Mouse (Mus musculus): ENCODE results near the gene Hoga1. TPM values are rescaled to one million over a fixed set of nuclear protein-coding genes. Genes with fewer than 3 reads are reported as not detected.

The Hoga1 gene
- total and polyA plus RNA-seq, 3 experiments: not detected

DNA sequence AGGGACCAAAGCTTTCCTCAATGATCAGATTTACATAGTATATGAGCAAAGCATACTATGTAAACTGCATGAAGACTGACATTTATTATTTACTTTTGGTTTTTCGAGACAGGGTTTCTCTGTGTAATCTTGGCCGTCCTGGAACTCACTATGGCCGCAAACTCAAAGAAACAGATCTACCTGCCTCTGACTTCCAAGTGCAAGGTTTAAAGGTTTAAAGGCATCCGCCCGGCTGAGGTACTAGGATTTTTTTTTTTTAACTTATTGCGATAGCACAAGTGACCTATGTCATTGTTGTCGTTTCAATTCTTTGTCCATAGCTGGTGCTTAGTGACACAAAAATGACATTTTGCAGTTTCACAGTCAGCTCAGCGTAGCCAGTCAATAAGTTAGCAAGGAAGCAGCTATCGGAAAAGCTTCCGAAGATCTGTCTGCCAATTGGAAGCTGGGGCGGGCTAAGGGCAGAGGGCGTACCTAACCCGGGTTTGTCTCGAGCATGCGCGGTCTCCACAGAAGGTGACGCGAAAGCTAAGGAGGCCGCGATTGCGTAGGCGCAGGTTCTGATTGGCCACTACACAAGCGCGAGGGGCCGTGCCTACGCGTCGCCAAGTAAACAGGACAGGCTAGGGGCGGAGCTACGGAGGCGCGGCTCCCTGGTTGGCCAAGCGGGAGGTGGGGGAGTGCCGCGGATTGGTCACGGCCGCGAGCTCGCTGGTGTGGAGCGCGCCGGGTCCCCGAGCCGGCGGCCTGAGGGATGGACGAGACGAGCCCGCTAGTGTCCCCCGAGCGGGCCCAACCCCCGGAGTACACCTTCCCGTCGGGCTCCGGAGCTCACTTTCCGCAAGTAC, 44.6 kb downstream of the Hoga1 start, which contains the start of gene Pi4k2a:
Gene Pi4k2a, plus strand, starts transcription at position 723 of the 848 bp plus-strand sequence.
- no peak for TF ChIP-seq CTCF (IDR thresholded peaks at IDR 0.05; ENCODE audit: low read depth, low read length)
- TF ChIP-seq GATA1 (IDR thresholded peaks at IDR 0.05; ENCODE audit: borderline replicate concordance, low read length): no peak
- no peak for TF ChIP-seq POLR2AphosphoS5 (IDR thresholded peaks at IDR 0.05; ENCODE audit: insufficient replicate concordance, low read depth, low read length)
- no peak for TF ChIP-seq GATA2 (IDR thresholded peaks at IDR 0.05; ENCODE audit: borderline replicate concordance, low read depth, low read length)
- no peak for TF ChIP-seq TAL1 (conservative IDR thresholded peaks at IDR 0.05; ENCODE audit: low read depth, low read length)
- Histone ChIP-seq H3K4me3 (ENCODE audit: low read depth, low read length) (peak within 1 kb of the TSS; percentile 93), H3K36me3 (replicated peaks) (peaks cover 23% of the 10 kb centered on the region), H3K9me3 (replicated peaks) (no peaks in the 10 kb centered on the region), H3K27me3 (ENCODE audit: insufficient read depth, low read length) (peaks cover 9% of the 10 kb centered on the region), H3K4me1 (ENCODE audit: insufficient read depth, low read depth, low read length) (peaks cover 31% of the 10 kb centered on the region)
- DNase-seq (ENCODE audit: low spot score): peak; percentile 97
- peak; percentile 95 for ATAC-seq (ENCODE audit: extremely low read depth, insufficient number of reproducible peaks, low FRiP score, poor library complexity, severe bottlenecking)

DNA sequence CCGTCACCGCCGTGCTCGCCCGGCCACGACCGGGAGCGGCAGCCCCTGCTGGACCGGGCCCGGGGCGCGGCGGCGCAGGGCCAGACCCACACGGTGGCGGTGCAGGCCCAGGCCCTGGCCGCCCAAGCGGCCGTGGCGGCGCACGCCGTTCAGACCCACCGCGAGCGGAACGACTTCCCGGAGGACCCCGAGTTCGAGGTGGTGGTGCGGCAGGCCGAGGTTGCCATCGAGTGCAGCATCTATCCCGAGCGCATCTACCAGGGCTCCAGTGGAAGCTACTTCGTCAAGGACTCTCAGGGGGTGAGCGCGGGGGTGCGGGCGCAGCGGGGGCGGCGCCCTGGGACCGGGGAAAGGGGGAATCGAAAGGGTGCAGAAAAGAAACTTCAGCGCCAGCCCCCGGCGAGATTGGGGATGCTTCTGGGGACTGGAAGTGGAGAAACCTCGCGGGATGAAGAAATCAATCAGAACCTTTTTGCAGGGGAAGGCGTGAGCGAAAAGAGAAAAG, 45.3 kb downstream of the Hoga1 start:
- DNase-seq (ENCODE audit: low spot score): peak; percentile 44
- H3K4me3 ChIP-seq (ENCODE audit: low read depth, low read length): peak overlapping the region; percentile 93
- no peak for TF ChIP-seq GATA1 (IDR thresholded peaks at IDR 0.05; ENCODE audit: borderline replicate concordance, low read length)
- no peak for TF ChIP-seq TAL1 (conservative IDR thresholded peaks at IDR 0.05; ENCODE audit: low read depth, low read length)
- peaks cover 31% of the 10 kb centered on the region for H3K4me1 ChIP-seq (ENCODE audit: insufficient read depth, low read depth, low read length)
- no peaks in the 10 kb centered on the region for H3K9me3 ChIP-seq (replicated peaks)
- H3K36me3 ChIP-seq (replicated peaks): peaks cover 31% of the 10 kb centered on the region
- no peak for ATAC-seq (ENCODE audit: extremely low read depth, insufficient number of reproducible peaks, low FRiP score, poor library complexity, severe bottlenecking)
- H3K27me3 ChIP-seq (ENCODE audit: insufficient read depth, low read length): peaks cover 6% of the 10 kb centered on the region

GRCm38 (mm10) chr19:42099406-42099805, 54.0 kb downstream of the Hoga1 start:
- H3K27me3 ChIP-seq (ENCODE audit: insufficient read depth, low read length): no peaks in the 10 kb centered on the region
- no peak overlapping the region for H3K4me3 ChIP-seq (ENCODE audit: low read depth, low read length)
- H3K4me1 ChIP-seq (ENCODE audit: insufficient read depth, low read depth, low read length): no peaks in the 10 kb centered on the region; the same call in 1 of the 2 replicates
- ATAC-seq (ENCODE audit: extremely low read depth, insufficient number of reproducible peaks, low FRiP score, poor library complexity, severe bottlenecking): no peak
- no peak for TF ChIP-seq CTCF (IDR thresholded peaks at IDR 0.05; ENCODE audit: low read depth, low read length)
- no peak for TF ChIP-seq TAL1 (conservative IDR thresholded peaks at IDR 0.05; ENCODE audit: low read depth, low read length)
- TF ChIP-seq POLR2AphosphoS5 (IDR thresholded peaks at IDR 0.05; ENCODE audit: insufficient replicate concordance, low read depth, low read length): no peak
- no peak for TF ChIP-seq GATA2 (IDR thresholded peaks at IDR 0.05; ENCODE audit: borderline replicate concordance, low read depth, low read length)
- TF ChIP-seq GATA1 (IDR thresholded peaks at IDR 0.05; ENCODE audit: borderline replicate concordance, low read length): no peak
- no peaks in the 10 kb centered on the region for H3K9me3 ChIP-seq (replicated peaks)
- no peak for DNase-seq (ENCODE audit: low spot score)
- peaks cover 63% of the 10 kb centered on the region for H3K36me3 ChIP-seq (replicated peaks)

DNA sequence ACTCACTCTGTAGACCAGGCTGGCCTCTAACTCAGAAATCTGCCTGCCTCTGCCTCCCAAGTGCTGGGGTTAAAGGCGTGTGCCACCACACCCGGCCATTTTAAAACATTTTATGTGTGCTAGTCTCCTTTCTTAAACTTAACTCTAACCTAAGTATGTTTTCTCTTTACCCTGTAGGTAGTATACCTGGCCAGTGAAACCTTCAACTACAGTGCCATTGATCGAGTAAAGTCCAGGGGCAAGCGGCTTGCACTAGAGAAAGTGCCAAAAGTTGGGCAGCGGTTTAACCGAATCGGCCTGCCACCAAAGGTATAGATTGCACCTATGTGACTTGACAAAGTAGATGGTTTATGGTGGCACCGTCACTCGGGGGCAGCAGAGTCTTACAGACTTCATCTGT, 59.3 kb downstream of the Hoga1 start:
- no peak for TF ChIP-seq GATA2 (IDR thresholded peaks at IDR 0.05; ENCODE audit: borderline replicate concordance, low read depth, low read length)
- TF ChIP-seq POLR2AphosphoS5 (IDR thresholded peaks at IDR 0.05; ENCODE audit: insufficient replicate concordance, low read depth, low read length): no peak
- TF ChIP-seq GATA1 (IDR thresholded peaks at IDR 0.05; ENCODE audit: borderline replicate concordance, low read length): no peak
- TF ChIP-seq CTCF (IDR thresholded peaks at IDR 0.05; ENCODE audit: low read depth, low read length): no peak
- no peak for TF ChIP-seq TAL1 (conservative IDR thresholded peaks at IDR 0.05; ENCODE audit: low read depth, low read length)
- ATAC-seq (ENCODE audit: extremely low read depth, insufficient number of reproducible peaks, low FRiP score, poor library complexity, severe bottlenecking) (no peak), DNase-seq (ENCODE audit: low spot score) (no peak)
- no peaks in the 10 kb centered on the region for H3K27me3 ChIP-seq (ENCODE audit: insufficient read depth, low read length)
- H3K9me3 ChIP-seq (replicated peaks): no peaks in the 10 kb centered on the region
- no peak overlapping the region for H3K4me3 ChIP-seq (ENCODE audit: low read depth, low read length)
- peaks cover 57% of the 10 kb centered on the region for H3K36me3 ChIP-seq (replicated peaks)
- H3K4me1 ChIP-seq (ENCODE audit: insufficient read depth, low read depth, low read length): no peaks in the 10 kb centered on the region

DNA sequence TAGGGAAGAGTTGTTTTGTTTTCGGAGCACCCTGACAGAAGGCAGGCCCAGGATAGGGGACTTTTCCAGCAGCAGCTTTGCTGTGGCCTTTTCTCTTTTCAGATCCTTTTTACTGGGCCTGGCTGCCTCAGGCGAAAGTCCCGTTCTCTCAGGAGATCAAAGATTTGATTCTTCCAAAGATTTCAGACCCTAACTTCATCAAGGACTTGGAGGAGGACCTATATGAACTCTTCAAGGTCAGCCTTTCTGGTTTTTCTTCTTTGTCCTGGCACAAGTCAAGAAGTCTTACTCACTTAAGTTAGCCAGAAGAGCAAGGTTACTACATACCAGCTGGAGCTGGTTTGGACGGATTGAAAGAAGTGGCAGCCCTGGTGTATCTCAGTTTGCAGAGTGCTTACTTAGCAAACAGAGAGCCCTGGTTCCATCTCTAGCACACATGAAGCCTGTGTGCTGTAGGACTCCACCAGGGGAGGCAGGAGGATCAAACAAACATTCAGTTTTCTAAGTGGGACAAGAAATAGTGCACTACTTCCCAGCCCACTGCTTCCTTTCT, 70.4 kb downstream of the Hoga1 start:
- no peak for TF ChIP-seq TAL1 (conservative IDR thresholded peaks at IDR 0.05; ENCODE audit: low read depth, low read length)
- Histone ChIP-seq H3K4me1 (ENCODE audit: insufficient read depth, low read depth, low read length) (no peaks in the 10 kb centered on the region), H3K4me3 (ENCODE audit: low read depth, low read length) (no peak overlapping the region), H3K27me3 (ENCODE audit: insufficient read depth, low read length) (no peaks in the 10 kb centered on the region), H3K9me3 (replicated peaks) (no peaks in the 10 kb centered on the region), H3K36me3 (replicated peaks) (peaks cover 69% of the 10 kb centered on the region)
- DNase-seq (ENCODE audit: low spot score) (no peak), ATAC-seq (ENCODE audit: extremely low read depth, insufficient number of reproducible peaks, low FRiP score, poor library complexity, severe bottlenecking) (no peak)

GRCm38 (mm10) chr19:42118142-42118541, 72.7 kb downstream of the Hoga1 start:
- no peak overlapping the region for H3K4me3 ChIP-seq (ENCODE audit: low read depth, low read length)
- DNase-seq (ENCODE audit: low spot score): no peak
- peaks cover 76% of the 10 kb centered on the region for H3K36me3 ChIP-seq (replicated peaks)
- no peaks in the 10 kb centered on the region for H3K27me3 ChIP-seq (ENCODE audit: insufficient read depth, low read length)
- H3K9me3 ChIP-seq (replicated peaks): no peaks in the 10 kb centered on the region
- no peaks in the 10 kb centered on the region for H3K4me1 ChIP-seq (ENCODE audit: insufficient read depth, low read depth, low read length)
- no peak for TF ChIP-seq GATA2 (IDR thresholded peaks at IDR 0.05; ENCODE audit: borderline replicate concordance, low read depth, low read length)
- ATAC-seq (ENCODE audit: extremely low read depth, insufficient number of reproducible peaks, low FRiP score, poor library complexity, severe bottlenecking): no peak

Measured in G1E (cell line).